Comparison of ENCODE assay signal across 28 mouse cellular contexts in genomic region chr8:113141131-113141530, GRCm38 (mm10).
"Had no signal": no experiment of that assay in that cellular context is flagged by ENCODE, and none has a peak within 500 bp of the region (broad histone marks: within the 10 kb centered on the region; RNA-seq: fewer than 3 reads in every experiment).

No protein-coding gene starts in this region.

- H3K27me3 ChIP-seq: embryonic facial prominence, embryonic 12.5 days; embryonic facial prominence, embryonic 13.5 days; embryonic facial prominence, embryonic 15.5 days; forebrain, embryonic 12.5 days; forebrain, embryonic 13.5 days; forebrain, embryonic 15.5 days had no signal

- H3K36me3 ChIP-seq: embryonic facial prominence, embryonic 10.5 days; embryonic facial prominence, embryonic 12.5 days; embryonic facial prominence, embryonic 13.5 days; embryonic facial prominence, embryonic 15.5 days; forebrain, embryonic 10.5 days; forebrain, embryonic 12.5 days; forebrain, embryonic 15.5 days had no signal

- ATAC-seq: forebrain, embryonic 13.5 days; forebrain, embryonic 14.5 days; forebrain, embryonic 15.5 days; forebrain, embryonic 16.5 days; forebrain, postnatal 0 days had no signal

- H3K4me1 ChIP-seq: embryonic facial prominence, embryonic 10.5 days; embryonic facial prominence, embryonic 12.5 days; embryonic facial prominence, embryonic 13.5 days; embryonic facial prominence, embryonic 15.5 days; forebrain, embryonic 10.5 days; forebrain, embryonic 12.5 days; forebrain, embryonic 13.5 days; forebrain, embryonic 15.5 days had no signal

- H3K9ac ChIP-seq: embryonic facial prominence, embryonic 12.5 days; embryonic facial prominence, embryonic 13.5 days; embryonic facial prominence, embryonic 15.5 days; forebrain, embryonic 12.5 days; forebrain, embryonic 13.5 days; forebrain, embryonic 15.5 days; forebrain, postnatal 0 days had no signal

- H3K4me2 ChIP-seq: embryonic facial prominence, embryonic 12.5 days; embryonic facial prominence, embryonic 13.5 days; embryonic facial prominence, embryonic 15.5 days; forebrain, embryonic 12.5 days; forebrain, embryonic 13.5 days; forebrain, embryonic 15.5 days had no signal

- H3K4me3 ChIP-seq: embryonic facial prominence, embryonic 10.5 days; embryonic facial prominence, embryonic 12.5 days; embryonic facial prominence, embryonic 13.5 days; embryonic facial prominence, embryonic 15.5 days; erythroblast, embryonic 14.5 days; forebrain, embryonic 10.5 days; forebrain, embryonic 12.5 days; forebrain, embryonic 13.5 days; forebrain, embryonic 15.5 days; gastrocnemius, adult 2 months had no signal

- DNase-seq: cerebellum, adult 2 months; cerebellum, adult 8-10 months; cerebellum, adult 9-10 months; cerebellum, adult 9-11 months; cerebellum, postnatal 10 days; cerebellum, postnatal 14 days; cerebellum, postnatal 25 days; cerebellum, postnatal 36 days; embryo, embryonic 11 days; forebrain, postnatal 0 days; gastrocnemius, adult 2 months; gastrocnemius, postnatal 10 days; gastrocnemius, postnatal 14 days; gastrocnemius, postnatal 25 days; gastrocnemius, postnatal 36 days; heart, adult 11 months; heart, adult 18-20 months had no signal

- H3K9me3 ChIP-seq: embryonic facial prominence, embryonic 10.5 days; embryonic facial prominence, embryonic 12.5 days; embryonic facial prominence, embryonic 13.5 days; embryonic facial prominence, embryonic 15.5 days; forebrain, embryonic 10.5 days; forebrain, embryonic 12.5 days; forebrain, embryonic 13.5 days; forebrain, embryonic 15.5 days had no signal

- H3K27ac ChIP-seq: embryonic facial prominence, embryonic 10.5 days; embryonic facial prominence, embryonic 12.5 days; embryonic facial prominence, embryonic 13.5 days; embryonic facial prominence, embryonic 15.5 days; forebrain, embryonic 10.5 days; forebrain, embryonic 12.5 days; forebrain, embryonic 13.5 days; forebrain, embryonic 15.5 days; gastrocnemius, adult 2 months had no signal
